Mouse (Mus musculus) urinary bladder, adult 2 months (tissue): ENCODE data around the gene Timm44. TPM values are rescaled to one million over a fixed set of nuclear protein-coding genes. Genes with fewer than 3 reads are reported as not detected.

ENCODE experiments used
- DNase-seq: peaks from one replicate; pipeline ENCODE4 v3.0.0; 2022; ENCODE audit warnings: low spot score
- polyA plus RNA-seq: library from polyadenylated mRNA; depleted of rRNA; stranded (reverse); fragments of >200 nt; gene quantifications from 2 replicates; pipeline ENCODE4 v1.2.3, GENCODE M21; 2012

Timm44 gene
- polyA plus RNA-seq, 1 experiment, result 76.2 TPM

GRCm38 (mm10) chr8:4238434-4239192 lies 37.1 kb downstream of the Timm44 start, which contains the start of the genes Map2k7 and Gm49320:
Map2k7 (plus strand) TSS chr8:4238740.
Gm49320 (plus strand) TSS chr8:4238865.
- DNase-seq, result peak; percentile 100

- DNase-seq, result no peak
Measured at GRCm38 (mm10) chr8:4237814-4238433, 37.8 kb downstream of the Timm44 start.

- no peak for DNase-seq
Measured at GRCm38 (mm10) chr8:4230612-4231351, 44.9 kb downstream of the Timm44 start.

GRCm38 (mm10) chr8:4229784-4230183 lies 45.9 kb downstream of the Timm44 start:
- DNase-seq, result no peak

GRCm38 (mm10) chr8:4227919-4228318 lies 47.8 kb downstream of the Timm44 start:
- DNase-seq, result no peak

GRCm38 (mm10) chr8:4226739-4227347 lies 48.9 kb downstream of the Timm44 start, which contains the start of gene Lrrc8e:
Lrrc8e (plus strand) TSS chr8:4226827.
- no peak for DNase-seq

- DNase-seq, result no peak
Measured at GRCm38 (mm10) chr8:4226323-4226722, 49.4 kb downstream of the Timm44 start.

- DNase-seq, result no peak
Measured at GRCm38 (mm10) chr8:4222059-4222458, 53.7 kb downstream of the Timm44 start.

- DNase-seq, result no peak
Measured at GRCm38 (mm10) chr8:4219617-4220016, 56.1 kb downstream of the Timm44 start.

GRCm38 (mm10) chr8:4216791-4217621 lies 58.7 kb downstream of the Timm44 start, which contains the start of gene Prr36:
Prr36 (minus strand) TSS chr8:4217459.
- DNase-seq, result no peak

- DNase-seq, result no peak
Measured at GRCm38 (mm10) chr8:4216296-4216695, 59.4 kb downstream of the Timm44 start.

GRCm38 (mm10) chr8:4214006-4214980 lies 61.4 kb downstream of the Timm44 start:
- no peak for DNase-seq

- DNase-seq, result no peak
Measured at GRCm38 (mm10) chr8:4213210-4214005, 62.3 kb downstream of the Timm44 start.

GRCm38 (mm10) chr8:4212809-4213209 lies 62.9 kb downstream of the Timm44 start:
- no peak for DNase-seq

- DNase-seq, result no peak
Measured at GRCm38 (mm10) chr8:4211097-4211496, 64.6 kb downstream of the Timm44 start.
